Mouse (Mus musculus): ENCODE data around the gene Oaf.

DNA sequence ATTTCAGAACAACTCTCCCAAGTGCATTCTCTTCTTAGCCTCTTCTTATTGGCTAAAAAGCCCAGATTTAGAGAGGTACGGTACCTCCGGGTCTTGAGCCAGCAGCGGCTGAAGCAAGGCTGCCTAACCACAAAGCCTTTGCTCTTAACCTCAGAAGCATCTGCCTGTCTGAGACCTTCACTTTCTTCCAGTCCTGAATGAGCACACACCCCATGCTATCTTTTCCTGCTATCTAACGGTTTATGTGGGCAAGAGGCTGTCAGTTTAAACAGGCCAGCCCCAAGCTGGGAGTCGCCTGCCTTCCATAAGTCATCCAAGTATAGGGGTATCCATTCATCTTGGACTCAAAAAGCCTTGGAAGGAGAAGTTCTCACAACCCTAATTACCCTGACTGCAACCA is 2.7 kb upstream of the Oaf start:
- TF ChIP-seq POLR2A (IDR thresholded peaks at IDR 0.05; ENCODE audit: low read depth, low read length) (no peak), CTCF (conservative IDR thresholded peaks at IDR 0.05 in 1 of 2, IDR thresholded peaks at IDR 0.05 in 1 of 2; ENCODE audit: low read depth in 2 of 2, low read length in 2 of 2) (no peak), TCF12 (IDR thresholded peaks at IDR 0.05; ENCODE audit: low read depth, low read length) (no peak), USF2 (conservative IDR thresholded peaks at IDR 0.05; ENCODE audit: low read depth, low read length) (no peak), MAX (IDR thresholded peaks at IDR 0.05; ENCODE audit: low read length) (no peak)

Data from CH12.LX (cell line).